Mouse (Mus musculus): Measurements from ENCODE around the gene L3mbtl1. TPM values are rescaled to one million over a fixed set of nuclear protein-coding genes. Genes with fewer than 3 reads are reported as not detected.

The L3mbtl1 gene
- polyA plus RNA-seq, 1 experiment from 2014 or later, result 0.07 TPM

DNA sequence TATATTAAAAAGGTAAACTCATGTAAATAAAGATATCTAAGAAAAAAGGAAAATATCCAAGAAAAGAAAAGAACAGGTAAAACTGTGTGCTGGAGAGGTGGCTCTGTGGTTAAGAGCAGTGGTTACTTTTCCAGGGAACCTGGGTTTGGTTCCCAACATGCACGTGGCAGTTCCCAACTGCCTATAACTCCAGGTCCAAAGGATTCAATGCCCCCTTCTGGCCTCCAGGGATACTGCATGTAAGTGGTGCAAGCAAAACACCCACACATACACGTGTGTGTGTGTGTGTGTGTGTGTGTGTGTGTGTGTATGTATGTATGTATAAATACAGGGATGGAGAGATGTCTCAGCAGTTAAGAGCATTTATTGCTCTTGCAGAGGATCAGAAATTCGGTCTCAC is 56.5 kb downstream of the L3mbtl1 start:
- Histone ChIP-seq H3K9me3 (no peaks in the 10 kb centered on the region), H3K9ac (no peak overlapping the region), H3K27ac (no peak overlapping the region), H3K4me2 (no peak overlapping the region), H3K36me3 (no peaks in the 10 kb centered on the region), H3K27me3 (no peaks in the 10 kb centered on the region; the same call in 1 of the 2 replicates), H3K4me3 (no peak overlapping the region), H3K4me1 (peaks cover 2% of the 10 kb centered on the region; the same call in 1 of the 2 replicates)
- no peak for ATAC-seq (ENCODE audit: borderline replicate concordance, extremely low read depth, low FRiP score, low TSS enrichment)
- 20% methylated on average over 3 of the region's 3 CpGs for WGBS

GRCm38 (mm10) chr2:163001071-163001470 is 57.8 kb downstream of the L3mbtl1 start:
- WGBS, result 87% methylated on average over 1 of the region's 1 CpGs
- no peak overlapping the region for H3K27ac ChIP-seq
- no peak overlapping the region for H3K4me3 ChIP-seq
- H3K36me3 ChIP-seq, result no peaks in the 10 kb centered on the region
- no peak for ATAC-seq (ENCODE audit: borderline replicate concordance, extremely low read depth, low FRiP score, low TSS enrichment)
- no peak overlapping the region for H3K9ac ChIP-seq
- H3K4me1 ChIP-seq, result peaks cover 2% of the 10 kb centered on the region; the same call in 1 of the 2 replicates
- no peaks in the 10 kb centered on the region for H3K9me3 ChIP-seq
- H3K27me3 ChIP-seq, result no peaks in the 10 kb centered on the region; the same call in 1 of the 2 replicates
- H3K4me2 ChIP-seq, result no peak overlapping the region

DNA sequence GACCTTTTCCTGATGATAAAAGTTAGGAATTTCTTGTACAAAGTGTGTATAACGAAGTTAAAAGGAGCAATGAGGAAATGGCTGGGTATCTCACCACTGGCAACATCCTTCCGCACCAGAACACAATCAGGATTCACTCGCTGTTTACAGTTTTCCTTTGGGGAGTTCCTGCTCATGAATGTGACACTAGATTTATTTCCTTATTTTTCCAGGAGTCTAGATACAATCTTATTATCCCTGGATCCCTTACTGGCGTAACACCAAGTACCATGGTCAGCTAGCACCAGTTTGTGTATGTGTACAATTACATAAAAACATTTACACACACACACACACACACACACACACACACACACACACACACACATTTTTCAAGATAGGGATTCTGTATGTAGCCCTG is 64.0 kb downstream of the L3mbtl1 start:
- no peaks in the 10 kb centered on the region for H3K36me3 ChIP-seq
- no peak overlapping the region for H3K27ac ChIP-seq
- H3K4me1 ChIP-seq, result no peaks in the 10 kb centered on the region
- ATAC-seq (ENCODE audit: borderline replicate concordance, extremely low read depth, low FRiP score, low TSS enrichment), result no peak
- no peaks in the 10 kb centered on the region; the same call in 1 of the 2 replicates for H3K27me3 ChIP-seq
- no peak overlapping the region for H3K4me2 ChIP-seq
- no peaks in the 10 kb centered on the region for H3K9me3 ChIP-seq
- H3K9ac ChIP-seq, result no peak overlapping the region
- 61% methylated on average over 4 of the region's 4 CpGs for WGBS
- H3K4me3 ChIP-seq, result no peak overlapping the region

GRCm38 (mm10) chr2:163016916-163017743 is 73.9 kb downstream of the L3mbtl1 start, which contains the start of gene Ift52:
Gene Ift52 (plus strand): TSS chr2:163017354.
- WGBS, result under 1% methylated on average over 57 of the region's 57 CpGs

More at GRCm38 (mm10) chr2:163016916-163017743, 73.9 kb downstream of the L3mbtl1 start, which contains the start of gene Ift52:
- H3K9ac ChIP-seq, result peak within 1 kb of the TSS; percentile 76
- ATAC-seq (ENCODE audit: borderline replicate concordance, extremely low read depth, low FRiP score, low TSS enrichment), result peak; percentile 96
- H3K9me3 ChIP-seq, result no peaks in the 10 kb centered on the region
- H3K4me1 ChIP-seq, result peaks cover 10% of the 10 kb centered on the region
- peak within 1 kb of the TSS; percentile 81 for H3K4me3 ChIP-seq
- no peaks in the 10 kb centered on the region for H3K36me3 ChIP-seq
- no peaks in the 10 kb centered on the region for H3K27me3 ChIP-seq
- peak within 1 kb of the TSS; percentile 58 for H3K4me2 ChIP-seq
- peak within 1 kb of the TSS; percentile 73 for H3K27ac ChIP-seq

Other genes starting within 250 kb of the L3mbtl1 start
- gene Srsf6, start 11.9 kb upstream of the L3mbtl1 start, polyA plus RNA-seq (2015; fragmentation: Nextera tagmentation; extraction: Ambion mirVana), result 216 and 217 TPM in 2 replicates
- gene Sgk2, start 43.9 kb downstream of the L3mbtl1 start, polyA plus RNA-seq (2015; fragmentation: Nextera tagmentation; extraction: Ambion mirVana), result not detected in 2 replicates
- gene Ift52, start 73.9 kb downstream of the L3mbtl1 start, polyA plus RNA-seq (2015; fragmentation: Nextera tagmentation; extraction: Ambion mirVana), result 47.8 and 48.9 TPM in 2 replicates
- gene Mybl2, start 111.2 kb downstream of the L3mbtl1 start, polyA plus RNA-seq (2015; fragmentation: Nextera tagmentation; extraction: Ambion mirVana), result 30.3 and 31.8 TPM in 2 replicates
- not detected in 2 replicates for gene Gtsf1l, start 144.4 kb downstream of the L3mbtl1 start, polyA plus RNA-seq (2015; fragmentation: Nextera tagmentation; extraction: Ambion mirVana)

Data from lung, embryonic 15.5 days (tissue).